Mouse (Mus musculus) lung, embryonic 16.5 days (tissue): ENCODE measurements around the gene Cacng7. TPM values are rescaled to one million over a fixed set of nuclear protein-coding genes. Genes with fewer than 3 reads are reported as not detected.

Experiments used
- ATAC-seq: fragments of 200-750 bp; cut with Nextera tagmentation; 2 replicates; pipeline ENCODE4 v1.8.0; 2017; ENCODE audit warnings: low read depth, mild to moderate bottlenecking, moderate library complexity
- H3K27ac ChIP-seq: fragments of 300-500 bp; sonication (generic); 2 replicates; pipeline ENCODE4 v1.5.1; 2014; ENCODE audit warnings: mild to moderate bottlenecking, control low read depth, low read length
- H3K27me3 ChIP-seq: fragments of 300-500 bp; sonication (generic); 2 replicates; pipeline ENCODE4 v1.6.1; 2014; ENCODE audit warnings: low read depth, low read length, mixed read lengths; ENCODE audit not compliant: control insufficient read depth, insufficient read depth
- H3K36me3 ChIP-seq: fragments of 300-500 bp; sonication (generic); 2 replicates; pipeline ENCODE4 v1.6.1; 2014; ENCODE audit warnings: low read length; ENCODE audit not compliant: control insufficient read depth, insufficient read depth
- H3K4me1 ChIP-seq: fragments of 300-500 bp; sonication (generic); replicated peaks from 2 replicates; pipeline ENCODE4 v1.6.1; 2014; ENCODE audit warnings: low read length, mixed read lengths; ENCODE audit not compliant: control insufficient read depth, insufficient read depth
- H3K4me2 ChIP-seq: fragments of 300-500 bp; sonication (generic); 2 replicates; pipeline ENCODE4 v1.6.1; 2014; ENCODE audit warnings: low read depth, low read length, control low read depth
- H3K4me3 ChIP-seq: fragments of 300-500 bp; sonication (generic); 2 replicates; pipeline ENCODE4 v1.5.1; 2014; ENCODE audit warnings: mild to moderate bottlenecking, low read length, control low read depth
- H3K9ac ChIP-seq: fragments of 300-500 bp; sonication (generic); 2 replicates; pipeline ENCODE4 v1.6.1; 2014; ENCODE audit warnings: low read length, control low read depth
- H3K9me3 ChIP-seq: fragments of 300-500 bp; sonication (generic); 2 replicates; pipeline ENCODE4 v1.6.1; 2016; ENCODE audit warnings: low read length; ENCODE audit not compliant: control insufficient read depth
- WGBS: fragments of 180-500 bp; shearing (Covaris S2); extraction: QIAGEN DNeasy Blood & Tissue Kit; methylation state at CpG from one replicate; pipeline ENCODE4 v1.1.7; 2014; 5-methylcytosine and 5-hydroxymethylcytosine counted together
- microRNA-seq: library from miRNA; unstranded; fragments of <30 nt; microRNA quantifications from one replicate; pipeline ENCODE4, GENCODE M21; 2016
- polyA plus RNA-seq: library from polyadenylated mRNA; unstranded; fragments of >200 nt; fragmentation: Nextera tagmentation; extraction: Ambion mirVana; gene quantifications from 2 replicates; pipeline ENCODE4 v1.2.1, GENCODE M21; 2015

The Cacng7 gene
- polyA plus RNA-seq, 1 experiment from 2014 or later = 0.55 TPM

DNA sequence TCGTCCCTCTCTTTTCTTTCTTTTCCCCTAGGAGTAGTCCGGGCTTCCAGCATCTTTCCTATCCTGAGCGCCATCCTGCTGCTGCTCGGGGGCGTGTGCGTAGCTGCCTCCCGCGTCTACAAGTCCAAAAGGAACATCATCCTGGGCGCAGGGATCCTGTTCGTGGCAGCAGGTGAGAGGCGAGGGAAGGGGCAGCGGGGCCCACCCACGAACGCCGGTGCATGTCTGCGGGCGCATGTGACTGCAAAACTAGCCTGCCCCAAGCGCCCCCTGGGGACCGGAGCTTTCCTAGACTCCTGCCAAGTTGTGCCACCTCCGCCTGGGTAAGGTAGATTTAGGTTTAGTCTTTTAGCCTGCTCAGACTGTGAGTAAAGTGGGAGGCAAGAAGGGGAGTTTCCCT lies 79.3 kb downstream of the Cacng7 start:
- Histone ChIP-seq H3K27me3 (peaks cover 59% of the 10 kb centered on the region), H3K9ac (no peak overlapping the region), H3K9me3 (no peaks in the 10 kb centered on the region), H3K4me3 (peak overlapping the region; percentile 45), H3K36me3 (no peaks in the 10 kb centered on the region), H3K4me2 (peak overlapping the region; percentile 63), H3K4me1 (peaks cover 11% of the 10 kb centered on the region), H3K27ac (no peak overlapping the region)
- ATAC-seq = no peak
- WGBS = 2% methylated on average over 20 of the region's 20 CpGs

DNA sequence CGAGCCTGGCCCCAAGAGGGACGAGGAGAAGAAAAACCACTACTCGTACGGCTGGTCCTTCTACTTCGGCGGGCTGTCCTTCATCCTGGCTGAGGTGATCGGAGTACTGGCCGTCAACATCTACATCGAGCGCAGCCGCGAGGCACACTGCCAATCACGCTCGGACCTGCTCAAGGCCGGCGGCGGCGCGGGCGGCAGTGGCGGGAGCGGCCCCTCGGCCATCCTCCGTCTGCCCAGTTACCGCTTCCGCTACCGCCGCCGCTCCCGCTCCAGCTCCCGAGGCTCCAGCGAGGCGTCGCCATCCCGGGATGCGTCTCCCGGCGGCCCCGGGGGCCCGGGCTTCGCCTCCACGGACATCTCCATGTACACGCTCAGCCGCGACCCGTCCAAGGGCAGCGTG lies 82.1 kb downstream of the Cacng7 start:
- H3K9me3 ChIP-seq = no peaks in the 10 kb centered on the region
- peaks cover 11% of the 10 kb centered on the region for H3K4me1 ChIP-seq
- no peak overlapping the region for H3K27ac ChIP-seq
- no peaks in the 10 kb centered on the region for H3K36me3 ChIP-seq
- H3K9ac ChIP-seq = peak overlapping the region; percentile 62
- under 1% methylated on average over 37 of the region's 47 CpGs for WGBS
- H3K27me3 ChIP-seq = peaks cover 70% of the 10 kb centered on the region
- H3K4me2 ChIP-seq = peak overlapping the region; percentile 100
- H3K4me3 ChIP-seq = peak overlapping the region; percentile 63
- peak; percentile 10; the same call in 1 of the 2 replicates for ATAC-seq

DNA sequence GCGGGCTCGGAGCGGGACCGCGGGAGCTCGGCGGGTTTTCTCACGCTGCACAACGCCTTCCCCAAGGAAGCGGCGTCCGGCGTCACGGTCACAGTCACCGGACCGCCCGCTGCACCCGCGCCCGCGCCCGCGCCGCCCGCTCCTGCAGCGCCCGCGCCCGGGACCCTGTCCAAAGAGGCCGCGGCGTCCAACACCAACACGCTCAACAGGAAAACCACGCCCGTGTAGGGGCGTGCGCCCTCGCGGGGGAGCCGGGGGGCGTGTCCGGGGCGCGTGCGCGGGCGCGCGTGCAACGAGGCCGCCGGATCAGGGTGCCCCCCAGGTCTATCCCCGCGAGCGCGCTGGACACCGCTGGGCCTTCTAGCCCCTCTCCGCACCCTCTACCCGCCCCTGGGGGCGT lies 82.6 kb downstream of the Cacng7 start:
- no peaks in the 10 kb centered on the region for H3K9me3 ChIP-seq
- H3K4me2 ChIP-seq = peak overlapping the region; percentile 100
- no peaks in the 10 kb centered on the region for H3K36me3 ChIP-seq
- H3K4me1 ChIP-seq = peaks cover 11% of the 10 kb centered on the region
- peaks cover 69% of the 10 kb centered on the region for H3K27me3 ChIP-seq
- ATAC-seq = peak; percentile 53
- 0% methylated on average over 31 of the region's 60 CpGs for WGBS
- H3K9ac ChIP-seq = peak overlapping the region; percentile 62
- no peak overlapping the region for H3K27ac ChIP-seq
- peak overlapping the region; percentile 63 for H3K4me3 ChIP-seq

Small RNA genes lying within 50 kb of the gene (microRNA-seq; reads per million reads assigned to microRNA genes)
- gene Gm23450 = 4.1 reads per million, percentile 16 among the genes with 10 or more reads in this experiment

Other genes starting within 250 kb of the Cacng7 start
- gene AU018091, start 163.8 kb upstream of the Cacng7 start, polyA plus RNA-seq = 0.29 TPM in 1 of 2 replicates, not detected in the other
- 0.03 TPM in 2 replicates for gene Nlrp12, start 83.2 kb upstream of the Cacng7 start, polyA plus RNA-seq
- 142 and 151 TPM in 2 replicates for gene Myadm, start 43.9 kb upstream of the Cacng7 start, polyA plus RNA-seq
- gene Prkcg, start 43.8 kb upstream of the Cacng7 start, polyA plus RNA-seq = 0.24 and 0.58 TPM in 2 replicates
- 0.73 and 0.79 TPM in 2 replicates for gene Cacng8, start 57.7 kb downstream of the Cacng7 start, polyA plus RNA-seq
- 0.19 and 0.70 TPM in 2 replicates for gene Cacng6, start 91.2 kb downstream of the Cacng7 start, polyA plus RNA-seq
- gene Tarm1, start 169.7 kb downstream of the Cacng7 start, polyA plus RNA-seq = 0.33 TPM in 1 of 2 replicates, not detected in the other